Mouse (Mus musculus): Measurements from ENCODE around the gene Tmprss6. TPM values are rescaled to one million over a fixed set of nuclear protein-coding genes. Genes with fewer than 3 reads are reported as not detected.

The Tmprss6 gene
- polyA plus RNA-seq, 1 experiment from 2014 or later: 0.52 TPM

DNA sequence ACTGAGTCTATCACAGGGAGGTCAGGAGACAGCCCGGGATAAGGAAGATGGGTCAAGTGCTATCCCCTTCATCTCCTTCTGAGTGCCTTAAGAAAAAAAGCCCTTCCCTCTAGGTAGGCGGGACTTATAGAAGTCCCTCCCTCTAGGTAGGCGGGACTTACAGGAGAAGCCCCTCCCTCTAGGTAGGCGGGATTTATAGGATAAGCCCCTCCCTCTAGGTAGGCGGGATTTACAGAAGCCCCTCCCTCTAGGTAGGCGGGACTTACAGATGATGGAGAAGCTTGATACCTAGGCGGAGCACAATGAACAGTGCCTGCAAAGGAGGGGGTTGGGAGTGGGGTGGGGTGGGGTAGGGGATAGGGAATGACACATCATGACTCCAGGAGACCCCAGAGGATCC lies 11.7 kb upstream of the Tmprss6 start:
- no peak overlapping the region for H3K9ac ChIP-seq (replicated peaks; ENCODE audit: low read depth, low read length)
- H3K36me3 ChIP-seq (ENCODE audit: control insufficient read depth, insufficient read depth, low read length): no peaks in the 10 kb centered on the region
- ATAC-seq (ENCODE audit: insufficient number of reproducible peaks, insufficient read depth, low FRiP score, low read depth): no peak
- H3K4me1 ChIP-seq (ENCODE audit: control insufficient read depth, insufficient read depth, low read length): 0 out of 2 replicates have a peak, but pooled peaks cover 2% of the 10 kb centered on the region
- H3K4me3 ChIP-seq (ENCODE audit: low read depth, low read length): no peak overlapping the region
- no peak overlapping the region for H3K27ac ChIP-seq (ENCODE audit: low read length)
- H3K27me3 ChIP-seq (ENCODE audit: control insufficient read depth, insufficient read depth, low read length): no peaks in the 10 kb centered on the region
- WGBS: 70% methylated on average over 7 of the region's 7 CpGs
- H3K9me3 ChIP-seq (ENCODE audit: control insufficient read depth, low read depth, low read length): no peaks in the 10 kb centered on the region
- no peak overlapping the region for H3K4me2 ChIP-seq (replicated peaks; ENCODE audit: low read depth, low read length)

GRCm38 (mm10) chr15:78479470-78479869 lies 11.0 kb upstream of the Tmprss6 start:
- Histone ChIP-seq H3K9me3 (ENCODE audit: control insufficient read depth, low read depth, low read length) (no peaks in the 10 kb centered on the region), H3K9ac (replicated peaks; ENCODE audit: low read depth, low read length) (no peak overlapping the region), H3K27ac (ENCODE audit: low read length) (no peak overlapping the region), H3K4me3 (ENCODE audit: low read depth, low read length) (no peak overlapping the region), H3K27me3 (ENCODE audit: control insufficient read depth, insufficient read depth, low read length) (no peaks in the 10 kb centered on the region), H3K4me2 (replicated peaks; ENCODE audit: low read depth, low read length) (no peak overlapping the region), H3K4me1 (ENCODE audit: control insufficient read depth, insufficient read depth, low read length) (0 out of 2 replicates have a peak, but pooled peaks cover 2% of the 10 kb centered on the region), H3K36me3 (ENCODE audit: control insufficient read depth, insufficient read depth, low read length) (no peaks in the 10 kb centered on the region)
- no peak for ATAC-seq (ENCODE audit: insufficient number of reproducible peaks, insufficient read depth, low FRiP score, low read depth)
- whole genome bisulfite sequencing: 80% methylated on average over 5 of the region's 5 CpGs

DNA sequence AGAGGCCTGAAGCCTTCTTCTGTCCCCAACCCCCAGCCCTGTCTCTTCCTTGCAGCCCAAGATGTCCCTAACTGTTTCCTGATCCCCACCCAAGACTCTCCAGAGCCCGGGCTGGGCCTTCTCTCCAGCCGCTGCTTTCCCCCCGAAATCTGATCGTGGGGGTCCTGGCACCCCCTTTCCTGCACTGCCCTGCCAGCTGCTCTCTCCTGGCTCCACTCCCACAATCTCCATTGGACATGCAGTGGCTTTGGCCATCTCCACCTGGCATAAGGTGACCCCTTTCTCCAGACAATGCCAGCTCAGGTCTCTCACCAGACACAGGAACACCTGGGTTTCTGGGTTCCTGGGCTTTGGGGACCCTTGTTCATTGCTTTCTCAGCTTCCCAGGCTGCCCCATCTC lies 9.6 kb upstream of the Tmprss6 start:
- no peak overlapping the region for H3K4me3 ChIP-seq (ENCODE audit: low read depth, low read length)
- H3K4me2 ChIP-seq (replicated peaks; ENCODE audit: low read depth, low read length): no peak overlapping the region
- H3K36me3 ChIP-seq (ENCODE audit: control insufficient read depth, insufficient read depth, low read length): no peaks in the 10 kb centered on the region
- H3K9ac ChIP-seq (replicated peaks; ENCODE audit: low read depth, low read length): no peak overlapping the region
- no peaks in the 10 kb centered on the region for H3K9me3 ChIP-seq (ENCODE audit: control insufficient read depth, low read depth, low read length)
- H3K27ac ChIP-seq (ENCODE audit: low read length): no peak overlapping the region
- ATAC-seq (ENCODE audit: insufficient number of reproducible peaks, insufficient read depth, low FRiP score, low read depth): no peak
- no peaks in the 10 kb centered on the region for H3K27me3 ChIP-seq (ENCODE audit: control insufficient read depth, insufficient read depth, low read length)
- H3K4me1 ChIP-seq (ENCODE audit: control insufficient read depth, insufficient read depth, low read length): 0 out of 2 replicates have a peak, but pooled peaks cover 2% of the 10 kb centered on the region
- WGBS: 87% methylated on average over 4 of the region's 4 CpGs

GRCm38 (mm10) chr15:78476878-78477277 lies 8.4 kb upstream of the Tmprss6 start:
- Histone ChIP-seq H3K27ac (ENCODE audit: low read length) (no peak overlapping the region), H3K36me3 (ENCODE audit: control insufficient read depth, insufficient read depth, low read length) (no peaks in the 10 kb centered on the region), H3K27me3 (ENCODE audit: control insufficient read depth, insufficient read depth, low read length) (no peaks in the 10 kb centered on the region), H3K4me2 (replicated peaks; ENCODE audit: low read depth, low read length) (no peak overlapping the region), H3K4me1 (ENCODE audit: control insufficient read depth, insufficient read depth, low read length) (peaks cover 4% of the 10 kb centered on the region), H3K4me3 (ENCODE audit: low read depth, low read length) (no peak overlapping the region), H3K9me3 (ENCODE audit: control insufficient read depth, low read depth, low read length) (no peaks in the 10 kb centered on the region), H3K9ac (replicated peaks; ENCODE audit: low read depth, low read length) (no peak overlapping the region)
- WGBS: 82% methylated on average over 1 of the region's 1 CpGs
- ATAC-seq (ENCODE audit: insufficient number of reproducible peaks, insufficient read depth, low FRiP score, low read depth): no peak

DNA sequence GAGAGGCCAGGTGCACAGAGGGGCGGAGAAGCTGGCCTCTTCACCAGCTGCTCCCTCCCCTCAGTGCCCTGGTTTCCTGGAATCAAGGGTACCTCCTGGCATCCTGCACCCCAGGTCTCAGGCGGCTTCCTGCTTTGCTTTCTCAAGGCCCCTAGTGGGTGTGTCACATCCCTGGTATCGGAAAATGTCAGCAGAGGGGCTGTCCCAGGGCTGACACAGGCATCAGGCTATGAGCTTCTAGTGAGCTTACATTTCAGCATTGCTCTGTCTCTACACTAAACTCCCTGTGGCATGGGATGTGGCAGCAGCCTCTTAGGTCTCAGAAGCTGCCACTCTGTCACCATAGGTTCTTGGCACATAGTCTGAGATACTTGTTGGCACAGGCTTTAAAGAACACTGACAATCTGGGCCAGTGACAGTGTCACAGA lies 7.2 kb upstream of the Tmprss6 start:
- H3K9ac ChIP-seq (replicated peaks; ENCODE audit: low read depth, low read length): no peak overlapping the region
- H3K4me1 ChIP-seq (ENCODE audit: control insufficient read depth, insufficient read depth, low read length): peaks cover 6% of the 10 kb centered on the region
- H3K9me3 ChIP-seq (ENCODE audit: control insufficient read depth, low read depth, low read length): no peaks in the 10 kb centered on the region
- no peak overlapping the region for H3K27ac ChIP-seq (ENCODE audit: low read length)
- no peak for ATAC-seq (ENCODE audit: insufficient number of reproducible peaks, insufficient read depth, low FRiP score, low read depth)
- 52% methylated on average over 3 of the region's 3 CpGs for whole genome bisulfite sequencing
- no peak overlapping the region for H3K4me3 ChIP-seq (ENCODE audit: low read depth, low read length)
- no peaks in the 10 kb centered on the region for H3K27me3 ChIP-seq (ENCODE audit: control insufficient read depth, insufficient read depth, low read length)
- no peak overlapping the region for H3K4me2 ChIP-seq (replicated peaks; ENCODE audit: low read depth, low read length)
- no peaks in the 10 kb centered on the region for H3K36me3 ChIP-seq (ENCODE audit: control insufficient read depth, insufficient read depth, low read length)

GRCm38 (mm10) chr15:78473442-78473841 lies 5.0 kb upstream of the Tmprss6 start:
- Histone ChIP-seq H3K9ac (replicated peaks; ENCODE audit: low read depth, low read length) (no peak overlapping the region), H3K36me3 (ENCODE audit: control insufficient read depth, insufficient read depth, low read length) (no peaks in the 10 kb centered on the region), H3K4me3 (ENCODE audit: low read depth, low read length) (no peak overlapping the region), H3K27me3 (ENCODE audit: control insufficient read depth, insufficient read depth, low read length) (no peaks in the 10 kb centered on the region), H3K4me1 (ENCODE audit: control insufficient read depth, insufficient read depth, low read length) (peaks cover 6% of the 10 kb centered on the region), H3K27ac (ENCODE audit: low read length) (no peak overlapping the region), H3K4me2 (replicated peaks; ENCODE audit: low read depth, low read length) (no peak overlapping the region), H3K9me3 (ENCODE audit: control insufficient read depth, low read depth, low read length) (no peaks in the 10 kb centered on the region)
- no peak for ATAC-seq (ENCODE audit: insufficient number of reproducible peaks, insufficient read depth, low FRiP score, low read depth)
- 83% methylated on average over 6 of the region's 6 CpGs for WGBS

- Histone ChIP-seq H3K36me3 (ENCODE audit: control insufficient read depth, insufficient read depth, low read length) (no peaks in the 10 kb centered on the region), H3K4me2 (replicated peaks; ENCODE audit: low read depth, low read length) (no peak overlapping the region), H3K9me3 (ENCODE audit: control insufficient read depth, low read depth, low read length) (no peaks in the 10 kb centered on the region), H3K9ac (replicated peaks; ENCODE audit: low read depth, low read length) (no peak overlapping the region), H3K4me1 (ENCODE audit: control insufficient read depth, insufficient read depth, low read length) (peaks cover 6% of the 10 kb centered on the region), H3K27ac (ENCODE audit: low read length) (no peak overlapping the region), H3K27me3 (ENCODE audit: control insufficient read depth, insufficient read depth, low read length) (no peaks in the 10 kb centered on the region), H3K4me3 (ENCODE audit: low read depth, low read length) (no peak overlapping the region)
- ATAC-seq (ENCODE audit: insufficient number of reproducible peaks, insufficient read depth, low FRiP score, low read depth): no peak
- WGBS: 24% methylated on average over 7 of the region's 7 CpGs
Measured at GRCm38 (mm10) chr15:78471902-78472301, 3.5 kb upstream of the Tmprss6 start.

- no peak overlapping the region for H3K9ac ChIP-seq (replicated peaks; ENCODE audit: low read depth, low read length)
- H3K9me3 ChIP-seq (ENCODE audit: control insufficient read depth, low read depth, low read length): no peaks in the 10 kb centered on the region
- no peak overlapping the region for H3K4me3 ChIP-seq (ENCODE audit: low read depth, low read length)
- no peaks in the 10 kb centered on the region for H3K36me3 ChIP-seq (ENCODE audit: control insufficient read depth, insufficient read depth, low read length)
- H3K4me1 ChIP-seq (ENCODE audit: control insufficient read depth, insufficient read depth, low read length): peaks cover 6% of the 10 kb centered on the region
- H3K27ac ChIP-seq (ENCODE audit: low read length): no peak overlapping the region
- H3K27me3 ChIP-seq (ENCODE audit: control insufficient read depth, insufficient read depth, low read length): no peaks in the 10 kb centered on the region
- no peak overlapping the region for H3K4me2 ChIP-seq (replicated peaks; ENCODE audit: low read depth, low read length)
- 61% methylated on average over 4 of the region's 4 CpGs for WGBS
- ATAC-seq (ENCODE audit: insufficient number of reproducible peaks, insufficient read depth, low FRiP score, low read depth): no peak
Measured at GRCm38 (mm10) chr15:78470495-78471276, 2.3 kb upstream of the Tmprss6 start.

DNA sequence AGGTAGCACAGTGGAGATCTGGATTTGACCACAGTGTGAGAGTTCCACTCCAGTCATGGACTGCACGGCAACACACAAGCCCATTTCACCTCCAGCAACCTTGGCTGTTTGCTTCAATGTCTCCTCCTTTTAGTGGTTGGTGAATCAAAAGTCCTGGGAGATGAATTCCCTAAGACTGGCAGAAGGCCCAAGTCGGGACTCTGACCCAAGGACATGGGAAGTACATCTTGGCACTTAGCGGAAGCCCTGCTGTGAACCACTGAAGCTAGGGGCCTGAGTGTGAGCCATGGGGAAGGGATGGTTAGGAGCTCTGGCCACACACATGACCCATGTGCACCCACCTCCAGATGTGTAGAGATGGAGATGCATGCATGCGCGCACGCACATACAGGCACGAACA lies 864 bp downstream of the Tmprss6 start:
- H3K4me2 ChIP-seq (replicated peaks; ENCODE audit: low read depth, low read length): no peak overlapping the region
- H3K4me1 ChIP-seq (ENCODE audit: control insufficient read depth, insufficient read depth, low read length): peaks cover 6% of the 10 kb centered on the region
- H3K27ac ChIP-seq (ENCODE audit: low read length): no peak overlapping the region
- 96% methylated on average over 7 of the region's 7 CpGs for WGBS
- no peak overlapping the region for H3K4me3 ChIP-seq (ENCODE audit: low read depth, low read length)
- no peaks in the 10 kb centered on the region for H3K36me3 ChIP-seq (ENCODE audit: control insufficient read depth, insufficient read depth, low read length)
- H3K9ac ChIP-seq (replicated peaks; ENCODE audit: low read depth, low read length): no peak overlapping the region
- H3K27me3 ChIP-seq (ENCODE audit: control insufficient read depth, insufficient read depth, low read length): no peaks in the 10 kb centered on the region
- no peak for ATAC-seq (ENCODE audit: insufficient number of reproducible peaks, insufficient read depth, low FRiP score, low read depth)
- no peaks in the 10 kb centered on the region for H3K9me3 ChIP-seq (ENCODE audit: control insufficient read depth, low read depth, low read length)
